Mouse (Mus musculus) bone marrow, adult 2 months (tissue): ENCODE results near the gene Ercc8.

Experiments
- CTCF ChIP-seq: fragments of 200-500 bp; IDR thresholded peaks from 2 replicates; pipeline ENCODE4 v1.5.1; 2011; ENCODE audit warnings: low read length, control low read depth; ENCODE audit not compliant: control insufficient read depth, insufficient read depth
- POLR2A ChIP-seq: fragments of 200-500 bp; IDR thresholded peaks from 2 replicates; pipeline ENCODE4 v1.6.1; 2011; ENCODE audit warnings: low read depth, mild to moderate bottlenecking, control low read depth, low read length, borderline replicate concordance; ENCODE audit not compliant: control insufficient read depth

- TF ChIP-seq CTCF (no peak), POLR2A (no peak)
Measured at GRCm38 (mm10) chr13:108185530-108185929, 27.0 kb downstream of the Ercc8 start.
